Comparison of ENCODE assay signal across 8 mouse cellular contexts in the genomic region with DNA sequence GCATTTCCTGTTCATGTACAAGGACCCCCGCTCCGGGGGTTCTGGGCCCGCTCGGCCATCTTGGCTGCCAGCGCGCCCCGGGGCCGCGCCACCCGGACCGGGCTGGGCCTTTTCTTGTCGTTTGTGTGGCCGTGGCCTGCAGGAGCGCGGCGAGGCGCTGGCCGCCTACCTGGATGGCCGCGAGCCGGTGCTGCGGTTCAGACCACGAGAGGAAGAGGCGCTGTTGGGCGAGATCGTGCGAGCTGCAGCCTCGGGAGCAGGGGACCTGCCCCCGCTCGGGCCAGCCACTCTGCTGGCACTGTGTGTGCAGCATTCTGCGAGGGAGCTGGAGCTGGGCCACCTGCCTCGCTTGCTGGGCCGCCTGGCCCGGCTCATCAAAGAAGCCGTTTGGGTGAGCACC. TPM values are rescaled to one million over a fixed set of nuclear protein-coding genes. Genes with fewer than 3 reads are reported as not detected.
DNase-seq lines count a peak whose midpoint lies in the region; ATAC-seq and TF ChIP-seq lines count a peak whose summit lies in the region.

No protein-coding gene starts in this region.

- TF ChIP-seq POLR2A in brain, embryonic 14.5 days (IDR thresholded peaks at IDR 0.05; ENCODE audit: borderline replicate concordance, extremely low read depth, insufficient read depth, insufficient read length, poor library complexity, severe bottlenecking), result no peak

- H3K36me3 ChIP-seq in forebrain, embryonic 14.5 days (ENCODE audit: control insufficient read depth, insufficient read depth, low read length), result no peaks in the 10 kb centered on the region; the same call in 1 of the 2 replicates
- H3K36me3 ChIP-seq in midbrain, embryonic 16.5 days (ENCODE audit: control insufficient read depth, insufficient read depth, low read length), result peaks cover 13% of the 10 kb centered on the region

- H3K27ac ChIP-seq in gastrocnemius, adult 2 months, result peak overlapping the region; percentile 6; the same call in 1 of the 2 replicates
- H3K27ac ChIP-seq in forebrain, embryonic 14.5 days (ENCODE audit: low read depth, low read length), result no peak overlapping the region
- H3K27ac ChIP-seq in midbrain, embryonic 16.5 days (ENCODE audit: low read length), result no peak overlapping the region

- peak overlapping the region; percentile 52 for H3K4me3 ChIP-seq in gastrocnemius, adult 2 months
- H3K4me3 ChIP-seq in forebrain, embryonic 14.5 days (ENCODE audit: low read depth, low read length), result peak overlapping the region; percentile 5; the same call in 1 of the 2 replicates
- peak overlapping the region; percentile 17; the same call in 1 of the 2 replicates for H3K4me3 ChIP-seq in midbrain, embryonic 16.5 days (ENCODE audit: low read depth, low read length)

- peak overlapping the region; percentile 49 for H3K9ac ChIP-seq in forebrain, embryonic 14.5 days (ENCODE audit: low read length)
- peak overlapping the region; percentile 39 for H3K9ac ChIP-seq in midbrain, embryonic 16.5 days (ENCODE audit: low read depth, low read length)

- ATAC-seq in forebrain, embryonic 14.5 days, result no peak
- no peak for ATAC-seq in midbrain, embryonic 16.5 days

- peak overlapping the region; percentile 44 for H3K4me2 ChIP-seq in forebrain, embryonic 14.5 days (ENCODE audit: low read length)
- peak overlapping the region; percentile 42 for H3K4me2 ChIP-seq in midbrain, embryonic 16.5 days (ENCODE audit: low read length)

- intact Hi-C loops in gastrocnemius, adult 2 months (cut with DNase I), result loop anchor here (5.0 kb wide), 1 partner anchor 35 kb away; no protein-coding TSS in a partner anchor

- 17% methylated on average over 29 of the region's 35 CpGs for WGBS in forebrain, embryonic 14.5 days
- WGBS in midbrain, embryonic 16.5 days, result 24% methylated on average over 33 of the region's 35 CpGs

- DNase-seq in gastrocnemius, adult 2 months, result peak; percentile 66
- DNase-seq in gastrocnemius, postnatal 4 days (ENCODE audit: low spot score in 2 of 2), result no peak
- peak; percentile 37 for DNase-seq in brain, embryonic 14.5 days (ENCODE audit: low read depth)
- peak; percentile 30 for DNase-seq in forebrain, embryonic 14.5 days (ENCODE audit: low spot score)
- peak; percentile 54 for DNase-seq in kidney, postnatal 14 days
- DNase-seq in thymus, postnatal 25 days, result no peak
- DNase-seq in thymus, postnatal 36 days, result no peak

- H3K9me3 ChIP-seq in forebrain, embryonic 14.5 days (replicated peaks; ENCODE audit: control insufficient read depth, low read length), result no peaks in the 10 kb centered on the region
- H3K9me3 ChIP-seq in midbrain, embryonic 16.5 days (replicated peaks; ENCODE audit: control insufficient read depth, low read length, poor library complexity, severe bottlenecking), result no peaks in the 10 kb centered on the region

- no peaks in the 10 kb centered on the region for H3K27me3 ChIP-seq in forebrain, embryonic 14.5 days (replicated peaks; ENCODE audit: control insufficient read depth, insufficient read depth, low read length)
- peaks cover 2% of the 10 kb centered on the region for H3K27me3 ChIP-seq in midbrain, embryonic 16.5 days (ENCODE audit: control insufficient read depth, insufficient read depth, low read depth, low read length)

- TF ChIP-seq CTCF in gastrocnemius, adult 2 months (IDR thresholded peaks at IDR 0.05), result peak; percentile 37
- 0 out of 2 replicates have a peak, but pooled peaks have one; percentile 4 for TF ChIP-seq CTCF in brain, embryonic 14.5 days (IDR thresholded peaks at IDR 0.05; ENCODE audit: borderline replicate concordance, extremely low read depth, insufficient read depth, insufficient read length)

- H3K4me1 ChIP-seq in forebrain, embryonic 14.5 days (ENCODE audit: control insufficient read depth, insufficient read depth, low read length), result 0 out of 2 replicates have a peak, but pooled peaks cover 2% of the 10 kb centered on the region
- peaks cover 11% of the 10 kb centered on the region; the same call in 1 of the 2 replicates for H3K4me1 ChIP-seq in midbrain, embryonic 16.5 days (ENCODE audit: control insufficient read depth, insufficient read depth, low read length)

RNA-seq across cellular contexts. Expression of a gene that starts 5.2 kb away (rescaled TPM):
- 1 to 10 TPM; 5.7 to 8.0 TPM for total RNA-seq in gastrocnemius, adult 2 months (2021)
- 10 to 100 TPM; 23.0 to 25.6 TPM for total RNA-seq in gastrocnemius, postnatal 4 days (2021)
- polyA plus RNA-seq in brain, embryonic 14.5 days (2012; rRNA removed), result 11.6 and 17.6 TPM in 2 replicates
- polyA plus RNA-seq in forebrain, embryonic 14.5 days (2014; fragmentation: Nextera tagmentation; extraction: Ambion mirVana), result 7.3 and 9.7 TPM in 2 replicates
- 17.2 and 18.5 TPM in 2 replicates for polyA plus RNA-seq in midbrain, embryonic 16.5 days (2015; fragmentation: Nextera tagmentation; extraction: Ambion mirVana)

RNA-seq across cellular contexts. Expression of a gene that starts 7.3 kb away (rescaled TPM):
- 10 to 100 TPM; 18.7 to 44.9 TPM for total RNA-seq in gastrocnemius, adult 2 months (2021)
- 100 to 1,000 TPM; 170 to 187 TPM for total RNA-seq in gastrocnemius, postnatal 4 days (2021)
- polyA plus RNA-seq in brain, embryonic 14.5 days (2012; rRNA removed), result 3.2 and 4.0 TPM in 2 replicates
- polyA plus RNA-seq in forebrain, embryonic 14.5 days (2014; fragmentation: Nextera tagmentation; extraction: Ambion mirVana), result 1.3 and 1.9 TPM in 2 replicates
- polyA plus RNA-seq in midbrain, embryonic 16.5 days (2015; fragmentation: Nextera tagmentation; extraction: Ambion mirVana), result 3.4 and 4.6 TPM in 2 replicates

RNA-seq across cellular contexts. Expression of a gene that starts 10.9 kb away (rescaled TPM):
- total RNA-seq in gastrocnemius, adult 2 months (2021), result under 1 TPM in 1 of 2 experiments, not detected in 1; 0.20 TPM
- under 1 TPM; 0.34 to 0.36 TPM for total RNA-seq in gastrocnemius, postnatal 4 days (2021)
- polyA plus RNA-seq in brain, embryonic 14.5 days (2012; rRNA removed), result 0.13 and 0.16 TPM in 2 replicates
- polyA plus RNA-seq in forebrain, embryonic 14.5 days (2014; fragmentation: Nextera tagmentation; extraction: Ambion mirVana), result not detected in 2 replicates
- not detected in 2 replicates for polyA plus RNA-seq in midbrain, embryonic 16.5 days (2015; fragmentation: Nextera tagmentation; extraction: Ambion mirVana)

RNA-seq across cellular contexts. Expression of a gene that starts 15.4 kb away (rescaled TPM):
- not detected for total RNA-seq in gastrocnemius, adult 2 months (2021)
- not detected for total RNA-seq in gastrocnemius, postnatal 4 days (2021)
- polyA plus RNA-seq in brain, embryonic 14.5 days (2012; rRNA removed), result 0.06 and 0.14 TPM in 2 replicates
- not detected in 2 replicates for polyA plus RNA-seq in forebrain, embryonic 14.5 days (2014; fragmentation: Nextera tagmentation; extraction: Ambion mirVana)
- not detected in 2 replicates for polyA plus RNA-seq in midbrain, embryonic 16.5 days (2015; fragmentation: Nextera tagmentation; extraction: Ambion mirVana)

RNA-seq across cellular contexts. Expression of a gene that starts 17.2 kb away (rescaled TPM):
- total RNA-seq in gastrocnemius, adult 2 months (2021), result not detected
- not detected for total RNA-seq in gastrocnemius, postnatal 4 days (2021)
- 0.13 TPM in 1 of 2 replicates, not detected in the other for polyA plus RNA-seq in brain, embryonic 14.5 days (2012; rRNA removed)
- not detected in 2 replicates for polyA plus RNA-seq in forebrain, embryonic 14.5 days (2014; fragmentation: Nextera tagmentation; extraction: Ambion mirVana)
- not detected in 2 replicates for polyA plus RNA-seq in midbrain, embryonic 16.5 days (2015; fragmentation: Nextera tagmentation; extraction: Ambion mirVana)

Comparison
In these comparisons a context has a peak if more than half of its experiments do, and no peak if none do; other contexts are left out.
1. DNase-seq: peak in gastrocnemius, adult 2 months (single experiment), brain, embryonic 14.5 days (single experiment), forebrain, embryonic 14.5 days (single experiment) and kidney, postnatal 14 days (single experiment); none in gastrocnemius, postnatal 4 days (0 of 2), thymus, postnatal 25 days (single experiment) and thymus, postnatal 36 days (0 of 2).
2. Peak in every context shown above with its lines, with median percentiles within 50 percentile points of each other: H3K4me3 ChIP-seq.